Mouse (Mus musculus) megakaryocyte-erythroid progenitor cell, adult 5-6 weeks (primary cell): ENCODE data around the gene Atg7. TPM values are rescaled to one million over a fixed set of nuclear protein-coding genes. Genes with fewer than 3 reads are reported as not detected.

ENCODE experiments used
- ATAC-seq: replicated peaks from 2 replicates; pipeline ENCODE4 v1.8.0; 2016; ENCODE audit warnings: mild to moderate bottlenecking, inconsistent platforms; ENCODE audit not compliant: severe bottlenecking, poor library complexity, low FRiP score, low TSS enrichment
- total RNA-seq, 2 experiments: library from RNA; stranded (forward) in 1 of 2; stranded (reverse) in 1 of 2; fragments of 200-1000, 215-1000 nt in 1 of 2; fragments of >200 nt in 1 of 2; fragmentation: Nextera tagmentation in 1 of 2; gene quantifications; 2 replicates each; pipeline ENCODE4 v1.2.3; 2014 to 2017

Gene Atg7
- total RNA-seq, 2 experiments from 2014 or later, result 11.1 to 16.2 TPM

- ATAC-seq, result no peak
Measured at GRCm38 (mm10) chr6:114909801-114910200, 266.9 kb downstream of the Atg7 start.

Other genes with a start within 250 kb of the Atg7 start
- not detected in 2 replicates for gene Hrh1, start 245.2 kb upstream of the Atg7 start, total RNA-seq (2014; fragmentation: Nextera tagmentation)
- not detected in 2 replicates for gene Hrh1, start 245.2 kb upstream of the Atg7 start, total RNA-seq (2017)